Mouse (Mus musculus): ENCODE measurements at regions not wholly inside any gene's neighbourhood (a gene's known extent, or its start where the extent isn't known, plus 50 kb on each side); places are given as distances from the start of the nearest gene placed in this dataset.

DNA sequence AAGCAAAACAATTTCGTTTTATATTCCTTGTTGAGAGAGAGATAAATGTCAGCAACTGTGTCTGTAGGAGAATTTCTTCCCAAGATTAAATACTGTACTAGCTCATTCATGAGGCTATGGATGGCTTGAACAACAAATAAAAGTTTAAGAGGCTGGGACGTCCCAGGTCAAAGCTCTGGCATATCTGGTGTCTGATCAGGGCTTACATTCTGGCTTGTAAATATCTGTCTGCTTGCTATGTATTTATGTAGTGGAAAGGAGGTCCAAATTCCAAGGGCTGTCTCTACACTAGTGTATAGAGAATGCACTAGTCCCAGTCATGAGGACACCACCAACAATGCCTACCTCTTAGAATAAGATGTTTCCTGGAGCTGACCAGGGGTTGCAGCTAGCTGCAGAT, 332.4 kb downstream of the Pdgfc start:
- ATAC-seq: no peak
- Histone ChIP-seq H3K4me3 (ENCODE audit: low read length) (no peak overlapping the region), H3K4me2 (ENCODE audit: low read length) (no peak overlapping the region), H3K36me3 (ENCODE audit: control insufficient read depth, insufficient read depth, low read length) (no peaks in the 10 kb centered on the region), H3K27me3 (replicated peaks; ENCODE audit: control insufficient read depth, insufficient read depth, low read length) (no peaks in the 10 kb centered on the region), H3K4me1 (ENCODE audit: control insufficient read depth, insufficient read depth, low read depth, low read length) (no peaks in the 10 kb centered on the region), H3K27ac (ENCODE audit: low read depth, low read length) (no peak overlapping the region), H3K9ac (ENCODE audit: low read depth, low read length) (no peak overlapping the region), H3K9me3 (ENCODE audit: control insufficient read depth, low read length) (no peaks in the 10 kb centered on the region)
- WGBS: 80% methylated on average over 2 of the region's 2 CpGs

DNA sequence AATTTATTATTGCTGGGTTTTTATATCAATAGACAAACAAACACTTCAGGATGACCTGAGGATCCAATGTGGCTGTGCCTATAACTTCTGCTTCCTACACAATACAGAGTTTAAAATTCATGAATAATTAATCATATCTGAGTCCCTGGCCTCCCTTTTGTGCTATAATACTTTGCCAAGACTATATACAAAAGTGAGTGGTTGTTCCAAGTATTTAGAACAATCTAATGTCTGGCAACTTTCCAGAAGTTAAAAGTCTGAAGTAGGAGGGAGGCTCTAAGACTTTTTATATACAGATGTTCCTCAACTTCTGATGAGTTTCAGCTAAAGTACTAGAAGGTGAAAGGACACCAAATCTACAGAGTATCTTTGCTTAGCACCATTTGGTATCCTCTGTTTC, 333.5 kb downstream of the Pdgfc start:
- ATAC-seq: no peak
- Histone ChIP-seq H3K36me3 (ENCODE audit: control insufficient read depth, insufficient read depth, low read length) (no peaks in the 10 kb centered on the region), H3K9ac (ENCODE audit: low read depth, low read length) (no peak overlapping the region)

DNA sequence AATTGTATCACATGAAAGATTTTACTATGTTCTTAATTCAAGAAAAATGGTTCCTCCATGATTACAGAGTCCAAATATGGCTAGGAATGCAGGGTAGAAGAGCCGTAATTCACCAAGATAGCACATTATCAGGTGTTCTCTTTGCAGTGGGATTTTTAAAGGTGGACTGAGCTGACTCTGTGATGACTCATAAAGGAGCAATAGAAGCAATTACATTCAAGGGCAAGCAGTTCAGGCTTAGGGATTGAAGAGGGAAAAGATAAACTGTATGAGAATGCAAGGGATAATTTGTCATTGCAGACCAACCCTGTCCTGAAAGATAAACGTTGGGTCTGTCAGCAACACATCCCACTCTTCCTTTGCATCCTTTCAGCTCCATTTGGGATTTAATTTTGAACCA, 339.8 kb downstream of the Pdgfc start:
- H3K4me2 ChIP-seq (ENCODE audit: low read length): no peak overlapping the region

More for the DNA sequence above, 333.5 kb downstream of the Pdgfc start:
- Histone ChIP-seq H3K4me2 (ENCODE audit: low read length) (no peak overlapping the region), H3K27me3 (replicated peaks; ENCODE audit: control insufficient read depth, insufficient read depth, low read length) (no peaks in the 10 kb centered on the region), H3K4me3 (ENCODE audit: low read length) (no peak overlapping the region), H3K9me3 (ENCODE audit: control insufficient read depth, low read length) (no peaks in the 10 kb centered on the region), H3K4me1 (ENCODE audit: control insufficient read depth, insufficient read depth, low read depth, low read length) (no peaks in the 10 kb centered on the region), H3K27ac (ENCODE audit: low read depth, low read length) (no peak overlapping the region)

DNA sequence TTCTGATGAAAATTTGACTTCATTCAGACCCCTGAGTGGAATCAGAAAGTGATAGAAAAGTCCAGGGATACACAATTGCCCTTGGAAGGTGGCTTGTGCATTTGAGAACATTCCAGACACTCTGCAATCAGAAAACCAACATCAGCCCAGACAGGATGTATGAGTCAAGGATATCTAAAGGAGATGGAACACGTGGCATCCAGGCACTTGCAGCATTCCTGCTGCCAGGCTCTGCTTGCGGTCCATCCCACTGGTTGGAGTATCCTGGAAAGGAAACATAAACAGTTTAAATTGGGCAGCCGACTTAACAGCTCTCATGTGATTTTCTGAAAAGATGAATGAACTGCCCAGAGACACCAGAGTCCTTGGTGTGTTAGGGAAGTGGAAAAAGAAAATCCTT, 341.2 kb downstream of the Pdgfc start:
- Histone ChIP-seq H3K4me1 (ENCODE audit: control insufficient read depth, insufficient read depth, low read depth, low read length) (no peaks in the 10 kb centered on the region), H3K9ac (ENCODE audit: low read depth, low read length) (no peak overlapping the region), H3K4me3 (ENCODE audit: low read length) (no peak overlapping the region), H3K4me2 (ENCODE audit: low read length) (no peak overlapping the region), H3K27ac (ENCODE audit: low read depth, low read length) (no peak overlapping the region), H3K36me3 (ENCODE audit: control insufficient read depth, insufficient read depth, low read length) (no peaks in the 10 kb centered on the region), H3K9me3 (ENCODE audit: control insufficient read depth, low read length) (no peaks in the 10 kb centered on the region), H3K27me3 (replicated peaks; ENCODE audit: control insufficient read depth, insufficient read depth, low read length) (no peaks in the 10 kb centered on the region)
- WGBS: 81% methylated on average over 3 of the region's 3 CpGs
- ATAC-seq: no peak

More for the DNA sequence above, 339.8 kb downstream of the Pdgfc start:
- Histone ChIP-seq H3K9ac (ENCODE audit: low read depth, low read length) (no peak overlapping the region), H3K27me3 (replicated peaks; ENCODE audit: control insufficient read depth, insufficient read depth, low read length) (no peaks in the 10 kb centered on the region), H3K4me3 (ENCODE audit: low read length) (no peak overlapping the region), H3K27ac (ENCODE audit: low read depth, low read length) (no peak overlapping the region), H3K9me3 (ENCODE audit: control insufficient read depth, low read length) (no peaks in the 10 kb centered on the region), H3K36me3 (ENCODE audit: control insufficient read depth, insufficient read depth, low read length) (no peaks in the 10 kb centered on the region), H3K4me1 (ENCODE audit: control insufficient read depth, insufficient read depth, low read depth, low read length) (no peaks in the 10 kb centered on the region)
- ATAC-seq: no peak
- WGBS: 80% methylated on average over 2 of the region's 2 CpGs

DNA sequence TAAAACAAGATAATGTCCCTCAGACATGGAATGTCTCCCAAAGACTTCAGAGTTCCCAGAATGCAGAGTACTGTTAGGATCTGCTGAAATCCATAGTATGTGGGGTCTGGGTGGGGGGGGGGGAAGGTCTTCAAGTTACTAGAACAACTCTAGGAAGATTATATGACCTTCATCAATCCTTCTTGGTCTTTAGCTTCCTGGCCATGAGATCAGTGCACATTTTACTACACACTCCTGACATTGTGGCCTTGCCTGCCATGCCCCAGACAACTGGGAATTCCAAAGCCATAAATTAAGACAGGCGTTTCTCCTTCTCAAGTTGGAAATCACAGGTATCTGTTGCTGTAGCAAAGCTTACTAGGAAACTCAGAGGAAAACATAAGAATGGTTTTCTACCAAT, 343.1 kb downstream of the Pdgfc start:
- WGBS: 87% methylated on average over 1 of the region's 1 CpGs
- H3K4me3 ChIP-seq (ENCODE audit: low read length): no peak overlapping the region
- H3K27ac ChIP-seq (ENCODE audit: low read depth, low read length): no peak overlapping the region
- H3K9me3 ChIP-seq (ENCODE audit: control insufficient read depth, low read length): no peaks in the 10 kb centered on the region
- H3K27me3 ChIP-seq (replicated peaks; ENCODE audit: control insufficient read depth, insufficient read depth, low read length): no peaks in the 10 kb centered on the region
- H3K36me3 ChIP-seq (ENCODE audit: control insufficient read depth, insufficient read depth, low read length): no peaks in the 10 kb centered on the region
- H3K4me2 ChIP-seq (ENCODE audit: low read length): no peak overlapping the region
- H3K9ac ChIP-seq (ENCODE audit: low read depth, low read length): no peak overlapping the region
- no peak for ATAC-seq
- H3K4me1 ChIP-seq (ENCODE audit: control insufficient read depth, insufficient read depth, low read depth, low read length): no peaks in the 10 kb centered on the region

DNA sequence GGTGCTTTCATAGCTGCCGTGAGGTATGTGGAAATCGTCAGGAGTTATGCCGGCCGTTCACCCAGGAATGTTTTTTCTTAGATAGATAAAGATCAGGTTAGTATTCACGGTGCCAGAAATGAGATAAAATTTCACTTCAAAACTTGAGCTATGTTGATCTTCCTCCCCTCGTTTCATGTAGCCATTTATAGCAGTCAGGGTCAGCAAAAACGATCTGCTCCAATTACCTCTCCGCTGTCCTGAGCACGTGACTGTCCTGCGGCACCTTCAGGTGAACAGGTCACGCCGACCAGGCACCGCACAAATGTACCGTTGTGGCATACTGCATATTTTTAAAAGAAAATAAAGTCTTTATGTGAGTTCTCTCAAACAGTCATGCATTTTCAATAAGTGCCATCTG, 350.7 kb downstream of the Pdgfc start:
- H3K4me1 ChIP-seq (ENCODE audit: control insufficient read depth, insufficient read depth, low read depth, low read length): no peaks in the 10 kb centered on the region
- no peak for ATAC-seq
- H3K9me3 ChIP-seq (ENCODE audit: control insufficient read depth, low read length): no peaks in the 10 kb centered on the region
- no peak overlapping the region for H3K9ac ChIP-seq (ENCODE audit: low read depth, low read length)
- no peak overlapping the region for H3K4me3 ChIP-seq (ENCODE audit: low read length)
- no peak overlapping the region for H3K4me2 ChIP-seq (ENCODE audit: low read length)
- 88% methylated on average over 14 of the region's 14 CpGs for WGBS
- no peaks in the 10 kb centered on the region for H3K27me3 ChIP-seq (replicated peaks; ENCODE audit: control insufficient read depth, insufficient read depth, low read length)
- no peaks in the 10 kb centered on the region for H3K36me3 ChIP-seq (ENCODE audit: control insufficient read depth, insufficient read depth, low read length)
- H3K27ac ChIP-seq (ENCODE audit: low read depth, low read length): no peak overlapping the region

DNA sequence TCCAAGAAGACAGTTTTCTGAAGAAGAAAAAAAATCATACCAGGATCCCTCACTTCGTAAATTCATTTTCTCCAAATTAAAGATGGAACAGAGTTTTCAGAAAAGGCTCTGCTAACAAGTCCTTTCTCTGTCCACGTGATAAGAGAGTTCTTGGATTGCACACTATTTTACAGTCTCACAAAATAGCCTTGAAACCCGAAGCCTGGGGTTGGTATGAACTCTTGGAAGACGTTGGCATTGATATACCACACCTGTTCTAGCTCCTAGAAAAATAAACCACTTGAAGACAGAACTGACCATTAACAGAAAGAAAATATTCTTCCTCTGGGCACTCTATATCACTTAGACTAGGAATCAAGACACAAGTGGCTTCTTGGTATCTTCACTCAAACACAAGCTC, 351.4 kb downstream of the Pdgfc start:
- H3K36me3 ChIP-seq (ENCODE audit: control insufficient read depth, insufficient read depth, low read length): no peaks in the 10 kb centered on the region
- no peak overlapping the region for H3K4me3 ChIP-seq (ENCODE audit: low read length)
- no peak overlapping the region for H3K27ac ChIP-seq (ENCODE audit: low read depth, low read length)
- H3K9ac ChIP-seq (ENCODE audit: low read depth, low read length): no peak overlapping the region
- no peaks in the 10 kb centered on the region for H3K27me3 ChIP-seq (replicated peaks; ENCODE audit: control insufficient read depth, insufficient read depth, low read length)
- H3K9me3 ChIP-seq (ENCODE audit: control insufficient read depth, low read length): no peaks in the 10 kb centered on the region
- H3K4me2 ChIP-seq (ENCODE audit: low read length): no peak overlapping the region
- WGBS: 83% methylated on average over 4 of the region's 4 CpGs
- no peaks in the 10 kb centered on the region for H3K4me1 ChIP-seq (ENCODE audit: control insufficient read depth, insufficient read depth, low read depth, low read length)
- ATAC-seq: no peak

DNA sequence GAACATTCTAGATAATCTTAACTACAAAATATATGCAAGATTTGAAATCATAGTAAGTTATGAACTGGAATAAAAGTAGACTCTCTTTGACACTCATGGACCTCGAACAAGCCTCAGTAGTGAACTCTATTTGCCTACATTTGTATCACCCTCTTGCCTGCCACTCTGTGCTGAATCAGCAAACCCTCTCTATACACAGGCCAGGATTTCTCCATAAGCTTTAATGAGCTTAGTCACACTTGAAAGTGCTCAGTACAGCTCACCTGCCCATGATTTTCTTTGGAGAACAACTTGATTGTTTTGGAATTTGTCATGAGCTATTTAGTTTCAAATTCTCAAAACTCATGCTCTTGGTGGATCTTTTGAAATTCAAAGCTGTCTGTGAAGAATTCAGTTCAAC, 361.0 kb downstream of the Pdgfc start:
- ATAC-seq: no peak
- WGBS: 92% methylated on average over 1 of the region's 1 CpGs

DNA sequence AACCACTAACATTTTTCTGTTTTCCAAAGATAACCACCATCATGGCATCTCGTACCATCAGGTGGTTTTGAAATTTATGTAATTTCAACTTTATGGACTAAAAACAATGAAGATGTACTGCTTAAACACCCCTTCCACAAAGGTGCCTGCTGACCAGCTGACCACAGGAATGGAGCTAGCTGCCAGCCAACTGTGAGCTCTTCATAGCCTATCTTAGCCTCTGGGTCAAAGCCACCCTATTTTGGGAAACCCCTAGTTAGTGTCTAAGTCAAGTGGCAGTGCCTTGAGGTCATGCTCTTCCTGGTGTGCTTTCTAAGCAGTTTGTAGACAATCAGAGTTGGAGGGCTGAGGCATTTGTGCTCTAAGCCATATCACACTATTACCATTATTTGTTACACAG, 364.8 kb downstream of the Pdgfc start:
- H3K4me3 ChIP-seq (ENCODE audit: low read length): no peak overlapping the region
- H3K9me3 ChIP-seq (ENCODE audit: control insufficient read depth, low read length): no peaks in the 10 kb centered on the region
- WGBS: 89% methylated on average over 1 of the region's 1 CpGs
- no peaks in the 10 kb centered on the region for H3K4me1 ChIP-seq (ENCODE audit: control insufficient read depth, insufficient read depth, low read depth, low read length)
- no peak overlapping the region for H3K4me2 ChIP-seq (ENCODE audit: low read length)
- no peaks in the 10 kb centered on the region for H3K36me3 ChIP-seq (ENCODE audit: control insufficient read depth, insufficient read depth, low read length)
- ATAC-seq: no peak
- no peaks in the 10 kb centered on the region for H3K27me3 ChIP-seq (replicated peaks; ENCODE audit: control insufficient read depth, insufficient read depth, low read length)
- no peak overlapping the region for H3K27ac ChIP-seq (ENCODE audit: low read depth, low read length)
- no peak overlapping the region for H3K9ac ChIP-seq (ENCODE audit: low read depth, low read length)

More for the DNA sequence above, 361.0 kb downstream of the Pdgfc start:
- H3K4me1 ChIP-seq (ENCODE audit: control insufficient read depth, insufficient read depth, low read depth, low read length): no peaks in the 10 kb centered on the region
- H3K9ac ChIP-seq (ENCODE audit: low read depth, low read length): no peak overlapping the region
- H3K27me3 ChIP-seq (replicated peaks; ENCODE audit: control insufficient read depth, insufficient read depth, low read length): no peaks in the 10 kb centered on the region
- H3K4me3 ChIP-seq (ENCODE audit: low read length): no peak overlapping the region
- no peaks in the 10 kb centered on the region for H3K9me3 ChIP-seq (ENCODE audit: control insufficient read depth, low read length)
- H3K4me2 ChIP-seq (ENCODE audit: low read length): no peak overlapping the region
- no peak overlapping the region for H3K27ac ChIP-seq (ENCODE audit: low read depth, low read length)
- H3K36me3 ChIP-seq (ENCODE audit: control insufficient read depth, insufficient read depth, low read length): no peaks in the 10 kb centered on the region

DNA sequence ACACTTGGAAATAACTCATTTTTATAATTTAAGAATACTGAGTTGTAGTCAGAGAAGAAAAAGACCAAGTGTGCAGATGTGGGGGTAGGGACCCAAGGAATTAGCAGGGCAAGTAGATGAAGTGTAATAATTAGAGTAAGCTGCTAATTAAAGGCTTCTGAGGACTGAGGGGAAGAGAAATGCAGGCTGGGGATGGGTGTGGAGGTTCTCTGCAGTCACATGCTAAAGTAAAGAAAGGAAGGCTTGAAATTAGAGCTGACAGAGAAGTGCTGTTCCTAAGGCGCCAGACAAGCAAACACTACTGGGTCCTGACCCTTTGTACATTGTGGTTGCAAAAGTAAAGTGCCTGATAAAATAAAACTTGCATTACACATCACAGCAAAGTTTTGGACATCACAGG, 372.7 kb downstream of the Pdgfc start:
- WGBS: 81% methylated on average over 1 of the region's 1 CpGs
- Histone ChIP-seq H3K9ac (ENCODE audit: low read depth, low read length) (no peak overlapping the region), H3K9me3 (ENCODE audit: control insufficient read depth, low read length) (no peaks in the 10 kb centered on the region), H3K36me3 (ENCODE audit: control insufficient read depth, insufficient read depth, low read length) (no peaks in the 10 kb centered on the region), H3K27ac (ENCODE audit: low read depth, low read length) (no peak overlapping the region), H3K4me3 (ENCODE audit: low read length) (no peak overlapping the region), H3K4me2 (ENCODE audit: low read length) (no peak overlapping the region), H3K4me1 (ENCODE audit: control insufficient read depth, insufficient read depth, low read depth, low read length) (no peaks in the 10 kb centered on the region), H3K27me3 (replicated peaks; ENCODE audit: control insufficient read depth, insufficient read depth, low read length) (no peaks in the 10 kb centered on the region)
- no peak for ATAC-seq

Data from hindbrain, embryonic 16.5 days (tissue).